Mouse (Mus musculus): ENCODE data around the gene Klhl35.

The Klhl35 gene

GRCm38 (mm10) chr7:99465811-99466210 lies at the start of gene Klhl35:
Gene Klhl35 (plus strand): TSS chr7:99466004.
- ATAC-seq (ENCODE audit: low TSS enrichment), result peak; percentile 32; the same call in 1 of the 2 replicates

- no peak for ATAC-seq (ENCODE audit: low TSS enrichment)
Observed at GRCm38 (mm10) chr7:99419311-99419710, 46.5 kb upstream of the Klhl35 start.

- ATAC-seq (ENCODE audit: low TSS enrichment), result no peak
Observed at GRCm38 (mm10) chr7:99421006-99421405, 44.8 kb upstream of the Klhl35 start.

GRCm38 (mm10) chr7:99424538-99425155 lies 41.2 kb upstream of the Klhl35 start:
- no peak for ATAC-seq (ENCODE audit: low TSS enrichment)

GRCm38 (mm10) chr7:99425706-99426105 lies 40.1 kb upstream of the Klhl35 start:
- no peak for ATAC-seq (ENCODE audit: low TSS enrichment)

GRCm38 (mm10) chr7:99427031-99427430 lies 38.8 kb upstream of the Klhl35 start:
- peak; percentile 44; the same call in 1 of the 2 replicates for ATAC-seq (ENCODE audit: low TSS enrichment)

GRCm38 (mm10) chr7:99427987-99428386 lies 37.8 kb upstream of the Klhl35 start:
- no peak for ATAC-seq (ENCODE audit: low TSS enrichment)

GRCm38 (mm10) chr7:99428836-99429235 lies 37.0 kb upstream of the Klhl35 start:
- ATAC-seq (ENCODE audit: low TSS enrichment), result no peak

- ATAC-seq (ENCODE audit: low TSS enrichment), result no peak
Observed at GRCm38 (mm10) chr7:99429786-99430185, 36.0 kb upstream of the Klhl35 start.

GRCm38 (mm10) chr7:99430246-99430645 lies 35.6 kb upstream of the Klhl35 start:
- no peak for ATAC-seq (ENCODE audit: low TSS enrichment)

GRCm38 (mm10) chr7:99432248-99432647 lies 33.6 kb upstream of the Klhl35 start:
- peak; percentile 75 for ATAC-seq (ENCODE audit: low TSS enrichment)

- no peak for ATAC-seq (ENCODE audit: low TSS enrichment)
Observed at GRCm38 (mm10) chr7:99432863-99433262, 32.9 kb upstream of the Klhl35 start.

- ATAC-seq (ENCODE audit: low TSS enrichment), result no peak
Observed at GRCm38 (mm10) chr7:99434672-99435250, 31.0 kb upstream of the Klhl35 start.

- ATAC-seq (ENCODE audit: low TSS enrichment), result no peak
Observed at GRCm38 (mm10) chr7:99436530-99436929, 29.3 kb upstream of the Klhl35 start.

GRCm38 (mm10) chr7:99438881-99439280 lies 26.9 kb upstream of the Klhl35 start:
- ATAC-seq (ENCODE audit: low TSS enrichment), result no peak

GRCm38 (mm10) chr7:99441534-99442072 lies 24.2 kb upstream of the Klhl35 start:
- no peak for ATAC-seq (ENCODE audit: low TSS enrichment)

GRCm38 (mm10) chr7:99443164-99443563 lies 22.6 kb upstream of the Klhl35 start:
- ATAC-seq (ENCODE audit: low TSS enrichment), result no peak

- ATAC-seq (ENCODE audit: low TSS enrichment), result no peak
Observed at GRCm38 (mm10) chr7:99444012-99444411, 21.8 kb upstream of the Klhl35 start.

- no peak for ATAC-seq (ENCODE audit: low TSS enrichment)
Observed at GRCm38 (mm10) chr7:99445833-99446232, 20.0 kb upstream of the Klhl35 start.

GRCm38 (mm10) chr7:99447323-99447722 lies 18.5 kb upstream of the Klhl35 start:
- no peak for ATAC-seq (ENCODE audit: low TSS enrichment)

GRCm38 (mm10) chr7:99448619-99449018 lies 17.2 kb upstream of the Klhl35 start:
- ATAC-seq (ENCODE audit: low TSS enrichment), result no peak

- no peak for ATAC-seq (ENCODE audit: low TSS enrichment)
Observed at GRCm38 (mm10) chr7:99449063-99449462, 16.7 kb upstream of the Klhl35 start.

- no peak for ATAC-seq (ENCODE audit: low TSS enrichment)
Observed at GRCm38 (mm10) chr7:99449751-99450150, 16.1 kb upstream of the Klhl35 start.

Measured in frontal cortex, adult (tissue).